Mouse (Mus musculus): ENCODE results near the gene Rora. TPM values are rescaled to one million over a fixed set of nuclear protein-coding genes. Genes with fewer than 3 reads are reported as not detected.

The Rora gene
- polyA plus RNA-seq, 1 experiment from 2014 or later, result 6.4 TPM

GRCm38 (mm10) chr9:68985796-68986195, 332.2 kb downstream of the Rora start:
- Histone ChIP-seq H3K27ac (ENCODE audit: low read depth, low read length) (no peak overlapping the region), H3K9me3 (ENCODE audit: control insufficient read depth, low read length) (no peaks in the 10 kb centered on the region), H3K4me2 (replicated peaks; ENCODE audit: low read depth, low read length) (no peak overlapping the region), H3K4me1 (ENCODE audit: control insufficient read depth, insufficient read depth, low read length) (0 out of 2 replicates have a peak, but pooled peaks cover 2% of the 10 kb centered on the region), H3K9ac (ENCODE audit: low read depth, low read length) (no peak overlapping the region), H3K36me3 (ENCODE audit: control insufficient read depth, insufficient read depth, low read length) (no peaks in the 10 kb centered on the region), H3K4me3 (ENCODE audit: low read length) (no peak overlapping the region), H3K27me3 (ENCODE audit: control insufficient read depth, insufficient read depth, low read length) (no peaks in the 10 kb centered on the region)
- WGBS, result 59% methylated on average over 3 of the region's 3 CpGs
- ATAC-seq (ENCODE audit: low FRiP score, low TSS enrichment), result no peak

- Histone ChIP-seq H3K4me1 (ENCODE audit: control insufficient read depth, insufficient read depth, low read length) (0 out of 2 replicates have a peak, but pooled peaks cover 2% of the 10 kb centered on the region), H3K27me3 (ENCODE audit: control insufficient read depth, insufficient read depth, low read length) (no peaks in the 10 kb centered on the region), H3K36me3 (ENCODE audit: control insufficient read depth, insufficient read depth, low read length) (no peaks in the 10 kb centered on the region), H3K9me3 (ENCODE audit: control insufficient read depth, low read length) (no peaks in the 10 kb centered on the region), H3K4me2 (replicated peaks; ENCODE audit: low read depth, low read length) (no peak overlapping the region), H3K27ac (ENCODE audit: low read depth, low read length) (no peak overlapping the region), H3K4me3 (ENCODE audit: low read length) (no peak overlapping the region), H3K9ac (ENCODE audit: low read depth, low read length) (no peak overlapping the region)
- WGBS, result 77% methylated on average over 6 of the region's 6 CpGs
- ATAC-seq (ENCODE audit: low FRiP score, low TSS enrichment), result no peak
These were observed 333.9 kb downstream of the Rora start for GRCm38 (mm10) chr9:68987290-68988042.

GRCm38 (mm10) chr9:68988162-68988911, 334.8 kb downstream of the Rora start:
- H3K27me3 ChIP-seq (ENCODE audit: control insufficient read depth, insufficient read depth, low read length), result no peaks in the 10 kb centered on the region
- no peaks in the 10 kb centered on the region for H3K36me3 ChIP-seq (ENCODE audit: control insufficient read depth, insufficient read depth, low read length)
- WGBS, result 73% methylated on average over 13 of the region's 13 CpGs
- no peak overlapping the region for H3K27ac ChIP-seq (ENCODE audit: low read depth, low read length)
- H3K4me3 ChIP-seq (ENCODE audit: low read length), result no peak overlapping the region
- H3K4me2 ChIP-seq (replicated peaks; ENCODE audit: low read depth, low read length), result no peak overlapping the region
- no peaks in the 10 kb centered on the region for H3K9me3 ChIP-seq (ENCODE audit: control insufficient read depth, low read length)
- no peak overlapping the region for H3K9ac ChIP-seq (ENCODE audit: low read depth, low read length)
- ATAC-seq (ENCODE audit: low FRiP score, low TSS enrichment), result no peak
- H3K4me1 ChIP-seq (ENCODE audit: control insufficient read depth, insufficient read depth, low read length), result 0 out of 2 replicates have a peak, but pooled peaks cover 2% of the 10 kb centered on the region

GRCm38 (mm10) chr9:68989885-68990449, 336.4 kb downstream of the Rora start:
- no peak for ATAC-seq (ENCODE audit: low FRiP score, low TSS enrichment)

GRCm38 (mm10) chr9:68993881-68994280, 340.3 kb downstream of the Rora start:
- H3K27ac ChIP-seq (ENCODE audit: low read depth, low read length), result no peak overlapping the region
- no peaks in the 10 kb centered on the region for H3K36me3 ChIP-seq (ENCODE audit: control insufficient read depth, insufficient read depth, low read length)
- peaks cover 10% of the 10 kb centered on the region; the same call in 1 of the 2 replicates for H3K9me3 ChIP-seq (ENCODE audit: control insufficient read depth, low read length)
- no peak overlapping the region for H3K4me2 ChIP-seq (replicated peaks; ENCODE audit: low read depth, low read length)
- no peak overlapping the region for H3K9ac ChIP-seq (ENCODE audit: low read depth, low read length)
- no peaks in the 10 kb centered on the region for H3K4me1 ChIP-seq (ENCODE audit: control insufficient read depth, insufficient read depth, low read length)
- ATAC-seq (ENCODE audit: low FRiP score, low TSS enrichment), result no peak
- 59% methylated on average over 2 of the region's 2 CpGs for WGBS
- H3K4me3 ChIP-seq (ENCODE audit: low read length), result no peak overlapping the region
- no peaks in the 10 kb centered on the region for H3K27me3 ChIP-seq (ENCODE audit: control insufficient read depth, insufficient read depth, low read length)

More at GRCm38 (mm10) chr9:68989885-68990449, 336.4 kb downstream of the Rora start:
- Histone ChIP-seq H3K4me3 (ENCODE audit: low read length) (no peak overlapping the region), H3K4me2 (replicated peaks; ENCODE audit: low read depth, low read length) (no peak overlapping the region), H3K27me3 (ENCODE audit: control insufficient read depth, insufficient read depth, low read length) (no peaks in the 10 kb centered on the region), H3K27ac (ENCODE audit: low read depth, low read length) (no peak overlapping the region), H3K9me3 (ENCODE audit: control insufficient read depth, low read length) (no peaks in the 10 kb centered on the region), H3K36me3 (ENCODE audit: control insufficient read depth, insufficient read depth, low read length) (no peaks in the 10 kb centered on the region), H3K4me1 (ENCODE audit: control insufficient read depth, insufficient read depth, low read length) (no peaks in the 10 kb centered on the region), H3K9ac (ENCODE audit: low read depth, low read length) (no peak overlapping the region)
- 75% methylated on average over 7 of the region's 7 CpGs for WGBS

- H3K9ac ChIP-seq (ENCODE audit: low read depth, low read length), result no peak overlapping the region
- no peak overlapping the region for H3K4me3 ChIP-seq (ENCODE audit: low read length)
- H3K4me1 ChIP-seq (ENCODE audit: control insufficient read depth, insufficient read depth, low read length), result no peaks in the 10 kb centered on the region
- no peak overlapping the region for H3K4me2 ChIP-seq (replicated peaks; ENCODE audit: low read depth, low read length)
- H3K36me3 ChIP-seq (ENCODE audit: control insufficient read depth, insufficient read depth, low read length), result no peaks in the 10 kb centered on the region
- H3K9me3 ChIP-seq (ENCODE audit: control insufficient read depth, low read length), result peaks cover 10% of the 10 kb centered on the region; the same call in 1 of the 2 replicates
- WGBS, result 92% methylated on average over 9 of the region's 9 CpGs
- no peaks in the 10 kb centered on the region for H3K27me3 ChIP-seq (ENCODE audit: control insufficient read depth, insufficient read depth, low read length)
- no peak for ATAC-seq (ENCODE audit: low FRiP score, low TSS enrichment)
- H3K27ac ChIP-seq (ENCODE audit: low read depth, low read length), result no peak overlapping the region
These were observed 345.4 kb downstream of the Rora start for GRCm38 (mm10) chr9:68998961-68999360.

- Histone ChIP-seq H3K4me2 (replicated peaks; ENCODE audit: low read depth, low read length) (no peak overlapping the region), H3K9me3 (ENCODE audit: control insufficient read depth, low read length) (no peaks in the 10 kb centered on the region), H3K27ac (ENCODE audit: low read depth, low read length) (no peak overlapping the region), H3K4me1 (ENCODE audit: control insufficient read depth, insufficient read depth, low read length) (no peaks in the 10 kb centered on the region), H3K9ac (ENCODE audit: low read depth, low read length) (no peak overlapping the region), H3K36me3 (ENCODE audit: control insufficient read depth, insufficient read depth, low read length) (no peaks in the 10 kb centered on the region), H3K27me3 (ENCODE audit: control insufficient read depth, insufficient read depth, low read length) (no peaks in the 10 kb centered on the region), H3K4me3 (ENCODE audit: low read length) (no peak overlapping the region)
- 81% methylated on average over 9 of the region's 9 CpGs for WGBS
- no peak for ATAC-seq (ENCODE audit: low FRiP score, low TSS enrichment)
These were observed 350.9 kb downstream of the Rora start for GRCm38 (mm10) chr9:69004514-69004913.

GRCm38 (mm10) chr9:69006666-69007065, 353.1 kb downstream of the Rora start:
- ATAC-seq (ENCODE audit: low FRiP score, low TSS enrichment), result no peak
- no peak overlapping the region for H3K9ac ChIP-seq (ENCODE audit: low read depth, low read length)
- no peaks in the 10 kb centered on the region for H3K27me3 ChIP-seq (ENCODE audit: control insufficient read depth, insufficient read depth, low read length)
- no peaks in the 10 kb centered on the region for H3K4me1 ChIP-seq (ENCODE audit: control insufficient read depth, insufficient read depth, low read length)
- 58% methylated on average over 3 of the region's 3 CpGs for WGBS
- H3K36me3 ChIP-seq (ENCODE audit: control insufficient read depth, insufficient read depth, low read length), result no peaks in the 10 kb centered on the region
- no peak overlapping the region for H3K4me3 ChIP-seq (ENCODE audit: low read length)
- H3K9me3 ChIP-seq (ENCODE audit: control insufficient read depth, low read length), result no peaks in the 10 kb centered on the region
- H3K27ac ChIP-seq (ENCODE audit: low read depth, low read length), result no peak overlapping the region
- no peak overlapping the region for H3K4me2 ChIP-seq (replicated peaks; ENCODE audit: low read depth, low read length)

- Histone ChIP-seq H3K27ac (ENCODE audit: low read depth, low read length) (no peak overlapping the region), H3K4me2 (replicated peaks; ENCODE audit: low read depth, low read length) (no peak overlapping the region), H3K4me1 (ENCODE audit: control insufficient read depth, insufficient read depth, low read length) (no peaks in the 10 kb centered on the region), H3K9me3 (ENCODE audit: control insufficient read depth, low read length) (no peaks in the 10 kb centered on the region), H3K4me3 (ENCODE audit: low read length) (no peak overlapping the region), H3K9ac (ENCODE audit: low read depth, low read length) (no peak overlapping the region), H3K36me3 (ENCODE audit: control insufficient read depth, insufficient read depth, low read length) (no peaks in the 10 kb centered on the region), H3K27me3 (ENCODE audit: control insufficient read depth, insufficient read depth, low read length) (no peaks in the 10 kb centered on the region)
- 85% methylated on average over 2 of the region's 2 CpGs for whole genome bisulfite sequencing
- ATAC-seq (ENCODE audit: low FRiP score, low TSS enrichment), result no peak
These were observed 355.1 kb downstream of the Rora start for GRCm38 (mm10) chr9:69008706-69009105.

Measured in kidney, embryonic 14.5 days (tissue).